8 mouse cellular contexts compared by ENCODE assay signal in the genomic region with DNA sequence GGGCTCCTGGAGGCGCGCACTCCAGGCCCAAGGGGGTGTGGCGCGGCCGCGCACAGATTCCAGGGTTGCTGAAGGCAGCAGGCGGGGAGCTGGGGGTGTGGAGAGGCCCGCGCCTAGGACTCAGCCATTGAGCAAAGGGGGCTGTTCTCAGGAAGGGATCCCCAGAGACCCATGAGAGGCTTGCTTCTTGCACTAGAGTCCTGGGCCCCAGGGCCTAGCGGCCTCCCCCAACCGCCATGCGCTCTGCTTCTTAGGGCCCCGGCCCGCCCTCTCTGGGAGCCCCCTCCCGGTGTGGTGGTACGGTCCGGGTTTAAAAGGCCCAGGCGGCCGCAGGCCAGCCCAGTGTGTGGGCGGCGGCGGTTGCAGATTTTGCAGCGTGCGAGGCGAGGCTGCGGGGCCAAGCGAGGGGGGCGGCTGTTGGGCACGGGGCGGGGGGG. TPM values are rescaled to one million over a fixed set of nuclear protein-coding genes. Genes with fewer than 3 reads are reported as not detected.
A peak's percentile ranks its signal among the peaks of the same experiment; 100 is the strongest.
DNase-seq lines count a peak whose midpoint lies in the region; ATAC-seq and TF ChIP-seq lines count a peak whose summit lies in the region.

Gene Plxna3 (plus strand): TSS at position 342 of the 437 bp plus-strand sequence.

- TF ChIP-seq POLR2A in kidney, adult 2 months (IDR thresholded peaks at IDR 0.05; ENCODE audit: low read depth, low read length), result no peak
- no peak for TF ChIP-seq POLR2A in limb, embryonic 14.5 days (IDR thresholded peaks at IDR 0.05; ENCODE audit: borderline replicate concordance, extremely low read depth, insufficient read depth, insufficient read length)

- DNase-seq in 3T3-L1 (ENCODE audit: low read depth, low spot score), result peak; percentile 79
- peak; percentile 75 for DNase-seq in adrenal gland, postnatal 25 days
- DNase-seq in heart, adult 18-20 months, result peak; percentile 68 to 77
- peak; percentile 73 for DNase-seq in kidney, adult 2 months
- peak; percentile 64 for DNase-seq in limb, embryonic 14.5 days (ENCODE audit: low spot score)
- DNase-seq in spleen, postnatal 14 days (ENCODE audit: low spot score in 2 of 2), result peak; percentile 36 to 49

- H3K4me2 ChIP-seq in embryonic facial prominence, embryonic 12.5 days (replicated peaks), result peak within 1 kb of the TSS; percentile 60
- H3K4me2 ChIP-seq in limb, embryonic 14.5 days (replicated peaks; ENCODE audit: low read depth, low read length, severe bottlenecking), result peak within 1 kb of the TSS; percentile 65
- peak within 1 kb of the TSS; percentile 84 for H3K4me2 ChIP-seq in midbrain, embryonic 16.5 days (ENCODE audit: low read length)

- H3K4me3 ChIP-seq in embryonic facial prominence, embryonic 12.5 days, result peak within 1 kb of the TSS; percentile 49
- peak within 1 kb of the TSS; percentile 52 for H3K4me3 ChIP-seq in kidney, adult 2 months (ENCODE audit: insufficient read depth, low read depth, low read length)
- H3K4me3 ChIP-seq in limb, embryonic 14.5 days (replicated peaks; ENCODE audit: low read length), result peak within 1 kb of the TSS; percentile 48
- peak within 1 kb of the TSS; percentile 54 for H3K4me3 ChIP-seq in midbrain, embryonic 16.5 days (ENCODE audit: low read depth, low read length)

- ATAC-seq in embryonic facial prominence, embryonic 12.5 days (ENCODE audit: insufficient number of reproducible peaks, insufficient read depth, low FRiP score, low TSS enrichment), result peak; percentile 95
- peak; percentile 93 for ATAC-seq in limb, embryonic 14.5 days (ENCODE audit: low FRiP score, low read depth)
- peak; percentile 95 for ATAC-seq in midbrain, embryonic 16.5 days

- no peaks in the 10 kb centered on the region for H3K9me3 ChIP-seq in embryonic facial prominence, embryonic 12.5 days
- H3K9me3 ChIP-seq in limb, embryonic 14.5 days (ENCODE audit: control insufficient read depth, low read length), result no peaks in the 10 kb centered on the region
- no peaks in the 10 kb centered on the region for H3K9me3 ChIP-seq in midbrain, embryonic 16.5 days (replicated peaks; ENCODE audit: control insufficient read depth, low read length, poor library complexity, severe bottlenecking)

- H3K36me3 ChIP-seq in embryonic facial prominence, embryonic 12.5 days, result no peaks in the 10 kb centered on the region
- H3K36me3 ChIP-seq in kidney, adult 2 months (ENCODE audit: control insufficient read depth, insufficient read depth, low read length), result no peaks in the 10 kb centered on the region
- peaks cover 10% of the 10 kb centered on the region for H3K36me3 ChIP-seq in limb, embryonic 14.5 days (ENCODE audit: control insufficient read depth, insufficient read depth, low read length)
- H3K36me3 ChIP-seq in midbrain, embryonic 16.5 days (ENCODE audit: control insufficient read depth, insufficient read depth, low read length), result 0 out of 2 replicates have a peak, but pooled peaks cover 3% of the 10 kb centered on the region

- H3K9ac ChIP-seq in embryonic facial prominence, embryonic 12.5 days, result peak within 1 kb of the TSS; percentile 53
- H3K9ac ChIP-seq in limb, embryonic 14.5 days (ENCODE audit: low read depth, low read length, severe bottlenecking), result peak within 1 kb of the TSS; percentile 65
- peak within 1 kb of the TSS; percentile 73 for H3K9ac ChIP-seq in midbrain, embryonic 16.5 days (ENCODE audit: low read depth, low read length)

- peak within 1 kb of the TSS; percentile 63; the same call in 1 of the 2 replicates for H3K27ac ChIP-seq in embryonic facial prominence, embryonic 12.5 days
- H3K27ac ChIP-seq in kidney, adult 2 months (ENCODE audit: insufficient read depth, low read depth, low read length), result 0 out of 2 replicates have a peak within 1 kb of the TSS, but pooled peaks have one; percentile 39
- H3K27ac ChIP-seq in limb, embryonic 14.5 days (replicated peaks; ENCODE audit: low read depth, low read length), result peak within 1 kb of the TSS; percentile 86
- peak within 1 kb of the TSS; percentile 89 for H3K27ac ChIP-seq in midbrain, embryonic 16.5 days (ENCODE audit: low read length)

- H3K4me1 ChIP-seq in embryonic facial prominence, embryonic 12.5 days, result peaks cover 12% of the 10 kb centered on the region; the same call in 1 of the 2 replicates
- no peaks in the 10 kb centered on the region for H3K4me1 ChIP-seq in kidney, adult 2 months (ENCODE audit: control insufficient read depth, insufficient read depth, low read length)
- H3K4me1 ChIP-seq in limb, embryonic 14.5 days (ENCODE audit: control insufficient read depth, insufficient read depth, low read length), result no peaks in the 10 kb centered on the region; the same call in 1 of the 2 replicates
- H3K4me1 ChIP-seq in midbrain, embryonic 16.5 days (ENCODE audit: control insufficient read depth, insufficient read depth, low read length), result peaks cover 31% of the 10 kb centered on the region

- no peak for TF ChIP-seq CTCF in kidney, adult 2 months (conservative IDR thresholded peaks at IDR 0.05; ENCODE audit: insufficient read depth, insufficient read length, low read depth, low read length)

- 21% methylated on average over 30 of the region's 30 CpGs for WGBS in embryonic facial prominence, embryonic 12.5 days
- WGBS in kidney, adult 2 months, result 0% methylated on average over 15 of the region's 30 CpGs
- 16% methylated on average over 18 of the region's 30 CpGs for WGBS in limb, embryonic 14.5 days
- WGBS in midbrain, embryonic 16.5 days, result 25% methylated on average over 27 of the region's 30 CpGs

- H3K27me3 ChIP-seq in embryonic facial prominence, embryonic 12.5 days, result no peaks in the 10 kb centered on the region
- H3K27me3 ChIP-seq in kidney, adult 2 months (replicated peaks; ENCODE audit: control insufficient read depth, insufficient read depth, low read length), result no peaks in the 10 kb centered on the region
- H3K27me3 ChIP-seq in limb, embryonic 14.5 days (ENCODE audit: control insufficient read depth, insufficient read depth, low read length), result no peaks in the 10 kb centered on the region
- H3K27me3 ChIP-seq in midbrain, embryonic 16.5 days (ENCODE audit: control insufficient read depth, insufficient read depth, low read depth, low read length), result no peaks in the 10 kb centered on the region

RNA-seq across cellular contexts. Expression of gene Plxna3, which starts in this region (rescaled TPM):
- 9.9 and 21.7 TPM in 2 replicates for total RNA-seq in adrenal gland, postnatal 25 days (2021)
- polyA plus RNA-seq in embryonic facial prominence, embryonic 12.5 days (2016; fragmentation: Nextera tagmentation; extraction: Ambion mirVana), result 25.1 and 31.1 TPM in 2 replicates
- under 1 TPM; 0.40 to 0.93 TPM for total RNA-seq in heart, adult 18-20 months (2021)
- polyA plus RNA-seq in kidney, adult 2 months (2012; rRNA removed), result 5.8 and 7.3 TPM in 2 replicates
- polyA plus RNA-seq in limb, embryonic 14.5 days (2012; rRNA removed), result 117 and 152 TPM in 2 replicates
- polyA plus RNA-seq in limb, embryonic 14.5 days (2014; fragmentation: Nextera tagmentation; extraction: Ambion mirVana), result 21.4 and 21.8 TPM in 2 replicates
- polyA plus RNA-seq in midbrain, embryonic 16.5 days (2015; fragmentation: Nextera tagmentation; extraction: Ambion mirVana), result 63.9 and 68.4 TPM in 2 replicates

Comparison
In these comparisons a context has a peak if more than half of its experiments do, and no peak if none do; other contexts are left out.
1. Peak in every context shown above with its lines: DNase-seq, ATAC-seq, H3K4me3 ChIP-seq and H3K27ac ChIP-seq.
2. Peak in DNase-seq in heart, adult 18-20 months; RNA of the gene not detected or under 1 TPM.
3. H3K27ac ChIP-seq: peak in every context shown above with its lines; median percentile 89 in midbrain, embryonic 16.5 days; 86 in limb, embryonic 14.5 days; 63 in embryonic facial prominence, embryonic 12.5 days; 39 in kidney, adult 2 months.